Mouse (Mus musculus) heart, postnatal 4 days (tissue): Measurements from ENCODE around the gene Nutm1. TPM values are rescaled to one million over a fixed set of nuclear protein-coding genes. Genes with fewer than 3 reads are reported as not detected.
A peak's percentile ranks its signal among the peaks of the same experiment; 100 is the strongest.

Experiments
- DNase-seq: peaks from one replicate; pipeline ENCODE4 v3.0.0; 2021
- total RNA-seq, 2 experiments: library from RNA; stranded (reverse); gene quantifications; 2 replicates each; pipeline ENCODE4 v1.2.3; 2021

Nutm1 gene
- total RNA-seq, 2 experiments from 2014 or later: not detected

- peak; percentile 82 for DNase-seq
Measured at GRCm38 (mm10) chr2:112261748-112262653, 2.9 kb upstream of the Nutm1 start, which contains the start of gene Nop10. Gene Nop10, plus strand, starts transcription at chr2:112261926.

GRCm38 (mm10) chr2:112254675-112255515, 4.2 kb downstream of the Nutm1 start:
- DNase-seq: no peak

GRCm38 (mm10) chr2:112249780-112250453, 9.2 kb downstream of the Nutm1 start:
- DNase-seq: no peak

- no peak for DNase-seq
Measured at GRCm38 (mm10) chr2:112247323-112247722, 11.8 kb downstream of the Nutm1 start.

- no peak for DNase-seq
Measured at GRCm38 (mm10) chr2:112246193-112246592, 12.9 kb downstream of the Nutm1 start.

- no peak for DNase-seq
Measured at GRCm38 (mm10) chr2:112245307-112245706, 13.8 kb downstream of the Nutm1 start.

- DNase-seq: no peak
Measured at GRCm38 (mm10) chr2:112241787-112242186, 17.3 kb downstream of the Nutm1 start.

- peak; percentile 20 for DNase-seq
Measured at GRCm38 (mm10) chr2:112239935-112240721, 19.0 kb downstream of the Nutm1 start.

- peak; percentile 95 for DNase-seq
Measured at GRCm38 (mm10) chr2:112239212-112239934, 19.7 kb downstream of the Nutm1 start, which contains the start of gene Lpcat4. Gene Lpcat4, plus strand, starts transcription at chr2:112239468.

- no peak for DNase-seq
Measured at GRCm38 (mm10) chr2:112238006-112238405, 21.1 kb downstream of the Nutm1 start.

GRCm38 (mm10) chr2:112236620-112237019, 22.5 kb downstream of the Nutm1 start:
- no peak for DNase-seq

- no peak for DNase-seq
Measured at GRCm38 (mm10) chr2:112232623-112233022, 26.5 kb downstream of the Nutm1 start.

GRCm38 (mm10) chr2:112224356-112224755, 34.7 kb downstream of the Nutm1 start:
- DNase-seq: no peak

- no peak for DNase-seq
Measured at GRCm38 (mm10) chr2:112222607-112223006, 36.5 kb downstream of the Nutm1 start.

GRCm38 (mm10) chr2:112220880-112221279, 38.2 kb downstream of the Nutm1 start:
- DNase-seq: no peak

- DNase-seq: no peak
Measured at GRCm38 (mm10) chr2:112217614-112218013, 41.5 kb downstream of the Nutm1 start.

GRCm38 (mm10) chr2:112215977-112216376, 43.1 kb downstream of the Nutm1 start:
- peak; percentile 14 for DNase-seq

- no peak for DNase-seq
Measured at GRCm38 (mm10) chr2:112210699-112211098, 48.4 kb downstream of the Nutm1 start.

GRCm38 (mm10) chr2:112210142-112210541, 48.9 kb downstream of the Nutm1 start:
- peak; percentile 78 for DNase-seq

- DNase-seq: no peak
Measured at GRCm38 (mm10) chr2:112203056-112203455, 56.0 kb downstream of the Nutm1 start.
